Mouse (Mus musculus) Muller cell, postnatal 12 days (primary cell): Measurements from ENCODE around the gene Olfr1219.

ENCODE experiments used
- DNase-seq: peaks from one replicate; pipeline ENCODE4 v3.0.0-alpha.2; 2015; ENCODE audit errors: inconsistent ontology term

Olfr1219 gene

DNA sequence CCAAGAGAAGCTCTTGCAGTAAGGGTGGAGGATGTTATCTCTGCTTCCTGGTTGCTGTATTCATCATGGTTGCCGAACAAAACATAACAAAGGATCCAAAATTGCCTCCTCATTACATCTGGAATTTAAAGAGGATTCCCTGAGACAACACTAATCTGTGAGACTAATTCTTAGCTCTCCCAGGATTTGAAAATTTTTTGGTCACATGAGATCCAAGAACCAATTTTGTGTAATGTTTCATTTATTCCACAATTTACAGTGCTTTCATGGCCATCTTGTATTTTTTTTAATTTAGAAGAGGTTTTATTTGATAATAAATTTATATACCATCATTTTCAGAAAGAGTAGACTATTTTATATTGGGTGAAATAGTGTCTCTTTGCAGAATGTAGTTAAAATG lies at the start of gene Olfr1219:
TSS of gene Olfr1219 (minus strand) at position 101 of the 400 bp plus-strand sequence.
- no peak for DNase-seq

DNA sequence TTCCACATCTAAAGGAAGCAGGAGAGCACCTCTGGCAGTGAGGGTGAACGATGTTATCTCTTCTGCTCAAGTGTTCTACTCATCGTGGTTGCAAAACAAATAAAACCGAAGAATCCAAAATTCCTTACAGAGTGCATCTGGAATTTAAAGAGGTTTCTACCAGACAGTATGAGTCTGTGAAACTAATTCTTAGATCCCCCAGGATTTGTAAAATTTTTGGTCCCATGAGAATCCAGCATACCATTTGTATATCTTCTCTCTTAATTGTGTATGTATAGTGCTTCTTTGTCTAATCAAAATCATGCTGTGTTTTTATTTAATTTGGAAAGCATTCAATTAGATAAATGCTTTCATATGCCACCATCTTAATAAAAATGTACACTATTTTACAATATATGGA lies 49.6 kb upstream of the Olfr1219 start, which contains the start of gene Olfr1222:
TSS of gene Olfr1222 (minus strand) at position 101 of the 400 bp plus-strand sequence.
- DNase-seq, result no peak

DNA sequence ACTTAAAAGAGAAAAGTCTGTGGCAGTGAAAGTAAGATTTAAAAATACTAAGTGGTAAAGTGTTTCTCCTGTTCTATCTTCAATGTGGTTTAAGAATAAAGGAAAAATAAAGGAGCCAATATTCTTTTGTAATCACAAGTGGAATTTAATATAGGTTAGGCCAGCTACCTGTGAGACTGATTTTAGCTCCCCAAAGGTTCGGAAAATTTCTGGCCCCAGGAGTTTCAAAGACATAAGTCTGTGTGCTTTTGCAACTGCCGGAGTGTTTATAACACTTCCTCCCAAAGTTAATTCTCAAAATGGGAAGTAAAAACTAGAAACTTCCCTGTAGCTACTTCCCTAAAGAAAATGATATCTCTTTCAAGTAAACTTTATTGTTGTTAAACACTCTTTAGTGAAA lies 33.9 kb upstream of the Olfr1219 start, which contains the start of gene Olfr1221:
TSS of gene Olfr1221 (minus strand) at position 101 of the 400 bp plus-strand sequence.
- no peak for DNase-seq

DNA sequence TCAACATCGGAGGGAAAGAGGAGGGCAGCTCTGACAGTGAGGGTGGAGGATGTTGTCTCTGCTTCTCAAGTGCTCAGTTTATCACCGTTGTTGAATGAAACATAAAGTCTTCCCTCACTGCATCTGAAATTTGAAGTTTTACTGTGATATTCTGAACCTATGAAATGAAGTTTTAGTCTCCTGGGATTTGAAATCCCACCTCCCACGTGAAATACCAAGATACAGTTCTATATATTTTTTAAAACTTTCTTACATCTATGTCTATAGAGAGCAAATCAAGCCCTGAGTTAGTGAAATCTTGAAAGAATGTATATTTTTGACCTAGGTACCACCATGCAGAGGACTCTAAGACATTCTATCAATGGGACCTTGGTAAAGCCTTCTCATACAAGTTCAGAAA lies 23.4 kb upstream of the Olfr1219 start, which contains the start of gene Olfr1220:
TSS of gene Olfr1220 (minus strand) at position 101 of the 400 bp plus-strand sequence.
- no peak for DNase-seq

DNA sequence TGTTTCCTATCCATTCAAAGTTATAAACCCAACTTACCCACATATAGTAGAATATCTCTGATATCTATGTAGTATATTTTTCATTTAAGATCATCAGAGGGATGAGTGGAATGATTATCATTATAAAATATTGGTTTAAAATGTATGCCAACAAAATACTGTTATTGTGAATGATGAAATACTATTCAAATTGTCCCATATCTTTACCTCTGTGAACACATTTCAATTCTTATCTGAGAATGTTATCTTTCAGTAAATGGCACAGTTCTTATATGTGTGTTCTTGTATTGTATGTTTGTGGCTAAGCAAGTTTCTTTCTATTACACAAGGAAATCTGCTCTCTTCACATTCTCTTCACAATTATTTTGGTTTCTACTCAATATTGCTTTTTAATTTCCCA lies 22.3 kb upstream of the Olfr1219 start:
- DNase-seq, result no peak

DNA sequence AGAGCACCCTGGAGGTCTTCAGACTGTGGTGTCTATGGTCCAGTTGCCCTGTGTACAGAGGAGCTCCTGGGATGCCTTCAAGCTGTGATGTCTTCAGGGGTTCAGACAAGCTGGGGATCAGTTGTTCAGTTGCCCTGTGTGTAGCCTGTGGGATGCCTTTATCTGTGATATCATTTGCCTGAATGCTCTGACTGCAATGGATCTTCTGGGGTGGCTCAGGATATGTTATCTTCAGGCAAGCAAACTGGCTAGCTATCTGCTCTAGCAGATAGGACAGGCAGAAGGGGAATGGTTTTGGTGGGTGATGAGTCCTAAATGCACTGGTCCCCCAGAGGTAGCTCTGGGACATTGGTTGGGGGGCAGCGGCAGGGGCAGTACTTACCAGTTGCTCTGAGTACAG lies 10.5 kb upstream of the Olfr1219 start:
- DNase-seq, result no peak

DNA sequence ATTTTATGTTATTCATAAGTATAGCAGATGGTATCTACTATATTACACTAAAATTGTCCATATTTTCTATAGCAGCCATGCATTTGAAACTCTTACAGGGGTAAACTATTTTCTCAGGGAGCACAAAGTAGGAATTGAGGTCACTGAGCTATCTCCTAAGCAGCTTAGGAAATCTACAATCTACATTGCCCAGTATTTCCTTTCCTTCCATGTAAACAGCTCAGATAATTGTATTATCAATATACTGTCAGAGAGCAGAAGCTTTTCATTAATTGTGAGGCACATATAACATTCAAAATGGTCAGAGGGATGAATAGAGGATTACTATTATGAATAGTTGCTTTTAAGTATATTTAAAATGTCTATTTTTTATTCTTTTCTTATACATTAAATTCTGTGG lies 1.8 kb downstream of the Olfr1219 start:
- no peak for DNase-seq

DNA sequence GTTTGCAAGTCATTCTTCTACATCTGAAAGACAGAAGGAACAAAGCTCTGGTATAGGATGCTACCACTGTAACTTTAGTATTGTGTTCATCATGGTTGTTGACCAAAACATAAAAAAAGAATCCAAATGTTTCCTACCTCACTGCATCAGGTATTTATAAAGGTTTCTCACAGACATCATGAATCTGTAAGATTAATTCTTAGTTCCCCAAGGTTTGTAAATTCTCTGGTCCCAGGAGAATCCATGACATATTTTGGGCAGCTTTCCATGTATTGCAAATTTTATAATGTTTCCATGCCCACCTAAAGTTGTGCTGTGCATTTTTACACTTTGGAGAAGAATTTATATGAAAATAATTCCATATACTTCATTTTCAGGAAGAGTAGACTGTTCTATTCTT lies 22.2 kb downstream of the Olfr1219 start, which contains the start of gene Olfr1218:
TSS of gene Olfr1218 (minus strand) at position 101 of the 400 bp plus-strand sequence.
- no peak for DNase-seq

DNA sequence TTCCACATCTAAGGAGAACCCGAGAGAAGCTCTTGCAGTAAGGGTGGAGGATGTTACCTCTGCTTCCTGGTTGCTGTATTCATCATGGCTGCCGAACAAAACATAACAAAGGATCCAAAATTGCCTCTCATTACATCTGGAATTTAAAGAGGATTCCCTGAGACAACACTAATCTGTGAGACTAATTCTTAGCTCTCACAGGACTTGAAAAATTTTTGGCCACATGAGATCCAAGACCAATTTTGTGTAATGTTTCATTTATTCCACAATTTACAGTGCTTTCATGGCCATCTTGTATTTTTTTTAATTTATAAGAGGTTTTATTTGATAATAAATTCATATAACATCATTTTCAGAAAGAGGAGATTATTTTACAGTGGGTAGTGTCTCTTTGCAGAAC lies 51.3 kb downstream of the Olfr1219 start, which contains the start of gene Olfr1217:
TSS of gene Olfr1217 (minus strand) at position 101 of the 400 bp plus-strand sequence.
- no peak for DNase-seq
